Mouse (Mus musculus) heart, embryonic 11.5 days (tissue): ENCODE data around the gene Calm4. TPM values are rescaled to one million over a fixed set of nuclear protein-coding genes. Genes with fewer than 3 reads are reported as not detected.
"Not testable (repeated sequence)": the region's sequence is repeated elsewhere in the genome, so short reads cannot be mapped to it uniquely, and the experiment has no call there.

Experiments
- ATAC-seq: fragments of 200-750 bp; cut with Nextera tagmentation; replicated peaks from 2 replicates; pipeline ENCODE4 v1.8.0; 2017; ENCODE audit warnings: moderate library complexity; ENCODE audit not compliant: insufficient number of reproducible peaks, low FRiP score, low TSS enrichment
- H3K27ac ChIP-seq: fragments of 300-500 bp; sonication (generic); 2 replicates; pipeline ENCODE4 v1.5.1; 2014; ENCODE audit warnings: mild to moderate bottlenecking, low read depth, low read length
- H3K27me3 ChIP-seq: fragments of 300-500 bp; sonication (generic); 2 replicates; pipeline ENCODE4 v1.6.1; 2014; ENCODE audit warnings: mild to moderate bottlenecking, low read length, mixed read lengths; ENCODE audit not compliant: control insufficient read depth, insufficient read depth
- H3K36me3 ChIP-seq: fragments of 300-500 bp; sonication (generic); 2 replicates; pipeline ENCODE4 v1.6.1; 2014; ENCODE audit warnings: mild to moderate bottlenecking, low read length, moderate library complexity, mixed read lengths; ENCODE audit not compliant: control insufficient read depth, insufficient read depth
- H3K4me1 ChIP-seq: fragments of 300-500 bp; sonication (generic); 2 replicates; pipeline ENCODE4 v1.6.1; 2014; ENCODE audit warnings: low read length; ENCODE audit not compliant: control insufficient read depth, insufficient read depth
- H3K4me2 ChIP-seq: fragments of 300-500 bp; sonication (generic); 2 replicates; pipeline ENCODE4 v1.6.1; 2014; ENCODE audit warnings: mild to moderate bottlenecking, moderate library complexity
- H3K4me3 ChIP-seq: fragments of 300-500 bp; sonication (generic); 2 replicates; pipeline ENCODE4 v1.5.1; 2014; ENCODE audit warnings: low read depth, low read length
- H3K9ac ChIP-seq: fragments of 300-500 bp; sonication (generic); 2 replicates; pipeline ENCODE4 v1.6.1; 2014; ENCODE audit warnings: mild to moderate bottlenecking, low read depth, low read length, moderate library complexity
- H3K9me3 ChIP-seq: fragments of 300-500 bp; sonication (generic); replicated peaks from 2 replicates; pipeline ENCODE4 v1.6.1; 2016; ENCODE audit warnings: low read length; ENCODE audit not compliant: control insufficient read depth
- WGBS: fragments of 180-500 bp; shearing (Covaris S2); extraction: QIAGEN DNeasy Blood & Tissue Kit; methylation state at CpG from one replicate; pipeline ENCODE4 v1.1.7; 2014; ENCODE audit not compliant: insufficient replicate concordance; 5-methylcytosine and 5-hydroxymethylcytosine counted together
- polyA plus RNA-seq: library from polyadenylated mRNA; unstranded; fragments of >200 nt; fragmentation: Nextera tagmentation; extraction: Ambion mirVana; gene quantifications from 2 replicates; pipeline ENCODE4 v1.2.1, GENCODE M21; 2014

Calm4 gene
- not detected in 2 replicates for polyA plus RNA-seq

DNA sequence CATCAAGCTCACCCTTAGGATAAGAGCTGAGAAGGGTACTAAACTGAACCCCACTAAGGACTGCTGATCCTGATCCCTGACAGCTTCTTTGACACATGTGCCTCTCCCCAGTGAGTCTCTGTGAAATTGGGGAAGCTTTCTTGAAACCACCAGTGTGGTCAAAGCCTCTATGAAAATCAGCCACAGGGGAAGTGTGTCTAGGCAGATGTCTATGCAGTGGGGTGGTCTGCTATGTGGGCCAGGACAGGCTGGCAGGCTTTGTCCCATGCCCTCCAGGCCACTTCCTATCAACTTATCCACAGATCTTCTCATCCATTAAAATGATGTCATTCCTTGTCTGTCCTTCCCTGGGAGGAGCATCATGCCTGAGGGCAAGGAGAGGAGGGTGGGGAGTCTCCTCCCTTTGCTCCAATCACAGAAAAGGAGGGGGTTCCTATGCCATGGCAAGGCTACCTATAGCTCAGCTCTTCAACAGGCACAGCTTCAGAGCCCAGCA lies at the start of gene Calm4:
Gene Calm4 (plus strand): TSS at position 446 of the 496 bp plus-strand sequence.
- H3K4me3 ChIP-seq, H3K4me2 ChIP-seq, H3K27ac ChIP-seq, H3K27me3 ChIP-seq, H3K9ac ChIP-seq, H3K36me3 ChIP-seq, H3K9me3 ChIP-seq, H3K4me1 ChIP-seq, ATAC-seq: not testable (repeated sequence)

DNA sequence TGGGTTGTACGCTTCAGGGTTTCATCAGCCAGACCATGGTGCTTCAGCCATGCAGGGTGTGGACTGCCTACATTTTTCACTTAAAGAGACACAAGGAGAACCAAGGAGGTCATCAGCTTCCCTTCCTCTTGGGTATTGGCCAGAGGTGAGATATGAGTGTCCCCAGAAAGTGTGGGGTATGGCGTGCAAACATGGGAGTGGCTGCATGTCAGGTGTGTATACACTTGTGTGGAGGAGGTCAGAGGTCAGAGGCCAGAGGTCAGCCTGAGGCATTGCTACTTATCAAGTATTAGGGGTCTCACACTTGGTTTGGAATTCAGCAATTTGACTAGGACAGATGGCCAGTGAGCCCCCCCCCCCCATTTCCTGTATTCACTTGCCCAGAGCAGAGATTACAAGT lies 49.0 kb upstream of the Calm4 start:
- H3K4me3 ChIP-seq: no peak overlapping the region
- ATAC-seq: no peak
- WGBS: 79% methylated on average over 2 of the region's 2 CpGs
- no peaks in the 10 kb centered on the region for H3K36me3 ChIP-seq
- H3K4me1 ChIP-seq: peaks cover 4% of the 10 kb centered on the region
- no peaks in the 10 kb centered on the region for H3K27me3 ChIP-seq
- H3K4me2 ChIP-seq: no peak overlapping the region
- no peak overlapping the region for H3K27ac ChIP-seq
- H3K9me3 ChIP-seq: no peaks in the 10 kb centered on the region
- H3K9ac ChIP-seq: no peak overlapping the region

GRCm38 (mm10) chr13:3789531-3789930 lies 48.0 kb upstream of the Calm4 start:
- H3K9me3 ChIP-seq: no peaks in the 10 kb centered on the region
- H3K27ac ChIP-seq: no peak overlapping the region
- no peak overlapping the region for H3K9ac ChIP-seq
- no peak overlapping the region for H3K4me3 ChIP-seq
- peaks cover 4% of the 10 kb centered on the region for H3K4me1 ChIP-seq
- no peaks in the 10 kb centered on the region for H3K36me3 ChIP-seq
- no peak for ATAC-seq
- H3K4me2 ChIP-seq: no peak overlapping the region
- H3K27me3 ChIP-seq: no peaks in the 10 kb centered on the region
- WGBS: 74% methylated on average over 2 of the region's 2 CpGs

DNA sequence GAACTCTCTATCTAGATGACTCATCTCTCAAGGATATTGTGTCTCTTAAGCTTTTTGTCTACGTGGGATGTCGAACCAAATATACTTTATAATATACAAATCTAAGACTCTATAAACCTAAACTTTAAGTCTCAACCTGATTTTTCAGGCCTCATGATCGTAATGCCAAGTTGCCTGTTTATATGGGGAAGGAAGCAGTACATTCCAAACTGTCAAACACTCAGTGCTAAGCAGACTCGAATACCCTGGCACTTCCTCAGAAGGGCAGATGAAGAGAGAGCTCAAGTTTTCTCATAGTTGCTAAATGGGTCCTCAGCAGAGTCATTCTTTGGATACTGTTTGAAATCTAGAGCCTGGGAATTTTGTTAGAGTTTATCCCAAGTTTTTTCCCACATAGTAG lies 40.9 kb upstream of the Calm4 start:
- no peaks in the 10 kb centered on the region for H3K9me3 ChIP-seq
- no peak overlapping the region for H3K4me3 ChIP-seq
- no peaks in the 10 kb centered on the region for H3K36me3 ChIP-seq
- H3K4me2 ChIP-seq: no peak overlapping the region
- peaks cover 11% of the 10 kb centered on the region for H3K4me1 ChIP-seq
- H3K27me3 ChIP-seq: no peaks in the 10 kb centered on the region
- 70% methylated on average over 4 of the region's 4 CpGs for WGBS
- ATAC-seq: no peak
- H3K27ac ChIP-seq: no peak overlapping the region
- H3K9ac ChIP-seq: no peak overlapping the region

- Histone ChIP-seq H3K36me3 (no peaks in the 10 kb centered on the region), H3K9ac (no peak overlapping the region), H3K27ac (no peak overlapping the region)
Observed at GRCm38 (mm10) chr13:3798751-3799150, 38.8 kb upstream of the Calm4 start.

DNA sequence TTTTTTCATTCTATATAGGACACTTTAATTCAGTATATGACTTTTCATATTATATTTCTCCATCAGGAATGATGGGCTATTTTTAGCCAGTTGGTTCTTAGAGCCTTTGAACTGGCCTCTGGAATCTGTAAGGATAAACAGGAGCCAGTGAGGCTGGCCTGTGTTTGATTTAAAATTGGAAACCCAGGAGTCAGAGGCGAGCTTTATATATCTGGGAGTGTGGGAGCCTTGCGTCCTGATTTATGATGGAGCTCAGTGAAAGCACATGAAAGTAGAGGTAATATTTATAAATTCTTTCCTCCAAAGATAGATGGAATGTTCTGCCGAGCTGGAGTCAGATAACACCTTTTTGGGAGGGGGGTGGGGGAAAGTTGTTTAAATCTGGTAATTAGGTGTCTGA lies 38.2 kb upstream of the Calm4 start:
- WGBS: 21% methylated on average over 3 of the region's 3 CpGs
- Histone ChIP-seq H3K27me3 (no peaks in the 10 kb centered on the region), H3K4me3 (no peak overlapping the region), H3K9me3 (no peaks in the 10 kb centered on the region), H3K36me3 (no peaks in the 10 kb centered on the region), H3K9ac (no peak overlapping the region), H3K4me2 (no peak overlapping the region), H3K4me1 (peaks cover 10% of the 10 kb centered on the region), H3K27ac (no peak overlapping the region)
- ATAC-seq: no peak

More at GRCm38 (mm10) chr13:3798751-3799150, 38.8 kb upstream of the Calm4 start:
- H3K27me3 ChIP-seq: no peaks in the 10 kb centered on the region
- no peak overlapping the region for H3K4me2 ChIP-seq
- H3K4me3 ChIP-seq: no peak overlapping the region
- peaks cover 10% of the 10 kb centered on the region for H3K4me1 ChIP-seq
- no peak for ATAC-seq
- no peaks in the 10 kb centered on the region for H3K9me3 ChIP-seq

- Histone ChIP-seq H3K4me3 (no peak within 1 kb of the TSS), H3K36me3 (no peaks in the 10 kb centered on the region), H3K4me1 (peaks cover 6% of the 10 kb centered on the region; the same call in 1 of the 2 replicates), H3K27ac (no peak within 1 kb of the TSS), H3K27me3 (no peaks in the 10 kb centered on the region), H3K9ac (no peak within 1 kb of the TSS), H3K4me2 (no peak within 1 kb of the TSS), H3K9me3 (no peaks in the 10 kb centered on the region)
- 77% methylated on average over 13 of the region's 13 CpGs for WGBS
- no peak for ATAC-seq
Observed at GRCm38 (mm10) chr13:3804186-3804585, 33.4 kb upstream of the Calm4 start, which contains the start of gene Calml3. Calml3 (minus strand) TSS chr13:3804316.

DNA sequence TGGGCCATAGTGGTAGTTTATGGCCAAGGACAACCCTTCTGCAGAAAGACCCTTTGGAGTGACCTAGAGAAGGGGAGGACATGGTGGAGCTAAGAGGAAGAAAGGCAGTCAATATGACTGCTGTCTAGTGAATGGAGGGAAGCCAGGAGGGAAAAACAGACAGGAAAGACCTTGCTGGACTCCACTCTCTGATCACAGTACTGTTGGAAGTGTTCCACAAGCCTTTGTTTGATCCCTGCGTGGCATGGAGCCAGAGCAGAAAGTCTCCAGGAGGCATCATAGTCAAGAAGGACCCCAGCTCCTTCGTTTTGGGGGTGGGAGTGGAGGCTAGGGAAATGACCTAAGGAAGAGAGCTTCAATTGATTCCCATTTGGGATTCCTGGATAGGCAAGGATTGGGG lies 32.4 kb upstream of the Calm4 start:
- WGBS: 52% methylated on average over 2 of the region's 2 CpGs
- Histone ChIP-seq H3K4me1 (0 out of 2 replicates have a peak, but pooled peaks cover under 1% of the 10 kb centered on the region), H3K36me3 (no peaks in the 10 kb centered on the region), H3K27me3 (no peaks in the 10 kb centered on the region), H3K4me3 (no peak overlapping the region), H3K4me2 (no peak overlapping the region), H3K9ac (no peak overlapping the region), H3K27ac (no peak overlapping the region), H3K9me3 (no peaks in the 10 kb centered on the region)
- ATAC-seq: no peak

DNA sequence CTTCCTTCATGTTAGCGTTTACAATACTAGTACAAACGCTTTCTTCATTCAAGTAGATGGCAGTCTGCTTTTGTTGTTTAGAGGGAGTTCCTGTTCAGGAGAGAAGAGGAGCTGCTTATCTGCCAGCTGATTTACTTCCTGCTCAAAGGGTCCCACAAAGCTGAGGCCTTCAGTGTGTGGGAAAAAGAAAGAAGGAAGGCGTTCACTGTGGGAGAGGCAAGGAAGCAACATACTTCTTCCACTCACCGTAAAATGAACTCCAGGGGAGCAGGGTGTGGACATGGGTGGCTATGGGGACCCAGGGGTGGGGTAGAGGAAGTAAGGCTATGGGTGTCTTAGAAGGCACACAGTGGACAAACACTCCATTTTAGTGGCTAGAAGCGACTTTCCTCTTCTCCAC lies 31.9 kb upstream of the Calm4 start:
- no peaks in the 10 kb centered on the region for H3K36me3 ChIP-seq
- no peaks in the 10 kb centered on the region for H3K4me1 ChIP-seq
- no peak overlapping the region for H3K27ac ChIP-seq
- no peak overlapping the region for H3K4me3 ChIP-seq
- H3K9me3 ChIP-seq: no peaks in the 10 kb centered on the region
- H3K27me3 ChIP-seq: no peaks in the 10 kb centered on the region
- WGBS: 64% methylated on average over 5 of the region's 5 CpGs
- no peak overlapping the region for H3K9ac ChIP-seq
- H3K4me2 ChIP-seq: no peak overlapping the region
- ATAC-seq: no peak
